Mouse (Mus musculus) forebrain, embryonic 15.5 days (tissue): ENCODE data around the gene Mtif3. TPM values are rescaled to one million over a fixed set of nuclear protein-coding genes. Genes with fewer than 3 reads are reported as not detected.
"Not testable (repeated sequence)": the region's sequence is repeated elsewhere in the genome, so short reads cannot be mapped to it uniquely, and the experiment has no call there.

Source experiments
- ATAC-seq: fragments of 200-750 bp; cut with Nextera tagmentation; replicated peaks from 2 replicates; pipeline ENCODE4 v1.8.0; 2017; ENCODE audit warnings: mild to moderate bottlenecking, moderate TSS enrichment, moderate library complexity
- H3K27ac ChIP-seq: fragments of 300-500 bp; sonication (generic); replicated peaks from 2 replicates; pipeline ENCODE4 v1.5.1; 2015; ENCODE audit warnings: mild to moderate bottlenecking, inconsistent platforms
- H3K27me3 ChIP-seq: fragments of 300-500 bp; sonication (generic); 2 replicates; pipeline ENCODE4 v1.6.1; 2015; ENCODE audit warnings: inconsistent platforms
- H3K36me3 ChIP-seq: fragments of 300-500 bp; sonication (generic); 2 replicates; pipeline ENCODE4 v1.6.1; 2015; ENCODE audit warnings: mild to moderate bottlenecking, inconsistent platforms
- H3K4me1 ChIP-seq: fragments of 300-500 bp; sonication (generic); 2 replicates; pipeline ENCODE4 v1.6.1; 2015; ENCODE audit warnings: inconsistent platforms
- H3K4me2 ChIP-seq: fragments of 300-500 bp; sonication (generic); replicated peaks from 2 replicates; pipeline ENCODE4 v1.6.1; 2015; ENCODE audit warnings: mild to moderate bottlenecking, inconsistent platforms
- H3K4me3 ChIP-seq: fragments of 300-500 bp; sonication (generic); 2 replicates; pipeline ENCODE4 v1.5.1; 2015; ENCODE audit warnings: mild to moderate bottlenecking, inconsistent platforms
- H3K9ac ChIP-seq: fragments of 300-500 bp; sonication (generic); replicated peaks from 2 replicates; pipeline ENCODE4 v1.6.1; 2015; ENCODE audit warnings: mild to moderate bottlenecking, inconsistent platforms
- H3K9me3 ChIP-seq: fragments of 300-500 bp; sonication (generic); 2 replicates; pipeline ENCODE4 v1.6.1; 2016; ENCODE audit warnings: inconsistent platforms
- WGBS: fragments of 180-500 bp; shearing (Covaris S2); methylation state at CpG from one replicate; pipeline ENCODE4 v1.1.7; 2015; ENCODE audit warnings: mixed read lengths; 5-methylcytosine and 5-hydroxymethylcytosine counted together
- polyA plus RNA-seq: library from polyadenylated mRNA; unstranded; fragments of >200 nt; fragmentation: Nextera tagmentation; extraction: Ambion mirVana; gene quantifications from 2 replicates; pipeline ENCODE4 v1.2.1, GENCODE M21; 2015

Gene Mtif3
- polyA plus RNA-seq, 1 experiment from 2014 or later: 28.7 TPM

DNA sequence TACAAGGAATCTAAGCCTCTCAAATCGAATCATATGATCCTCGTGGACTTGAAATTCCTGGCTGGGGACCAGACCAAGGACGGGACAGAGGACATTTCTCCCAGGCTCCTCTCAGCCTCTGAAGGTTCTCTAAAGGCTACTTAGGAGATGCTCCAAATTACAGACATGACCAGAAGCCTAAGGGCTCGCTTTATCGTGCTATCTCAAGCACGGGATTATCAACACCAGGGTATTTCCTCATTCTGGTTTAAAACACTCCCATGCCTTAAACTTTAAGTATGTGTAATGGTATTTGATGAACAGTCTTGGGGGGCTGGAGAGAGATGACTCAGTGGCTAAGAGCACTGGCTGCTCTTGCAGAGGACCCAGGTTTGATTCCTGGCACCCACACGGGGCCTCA is 32.2 kb downstream of the Mtif3 start:
- H3K4me2 ChIP-seq: no peak overlapping the region
- 0 out of 2 replicates have a peak, but pooled peaks cover 2% of the 10 kb centered on the region for H3K27me3 ChIP-seq
- no peak overlapping the region for H3K9ac ChIP-seq
- WGBS: 88% methylated on average over 7 of the region's 7 CpGs
- no peak overlapping the region for H3K27ac ChIP-seq
- H3K36me3 ChIP-seq: no peaks in the 10 kb centered on the region
- H3K9me3 ChIP-seq: no peaks in the 10 kb centered on the region
- H3K4me1 ChIP-seq: no peaks in the 10 kb centered on the region
- no peak overlapping the region for H3K4me3 ChIP-seq
- ATAC-seq: no peak

DNA sequence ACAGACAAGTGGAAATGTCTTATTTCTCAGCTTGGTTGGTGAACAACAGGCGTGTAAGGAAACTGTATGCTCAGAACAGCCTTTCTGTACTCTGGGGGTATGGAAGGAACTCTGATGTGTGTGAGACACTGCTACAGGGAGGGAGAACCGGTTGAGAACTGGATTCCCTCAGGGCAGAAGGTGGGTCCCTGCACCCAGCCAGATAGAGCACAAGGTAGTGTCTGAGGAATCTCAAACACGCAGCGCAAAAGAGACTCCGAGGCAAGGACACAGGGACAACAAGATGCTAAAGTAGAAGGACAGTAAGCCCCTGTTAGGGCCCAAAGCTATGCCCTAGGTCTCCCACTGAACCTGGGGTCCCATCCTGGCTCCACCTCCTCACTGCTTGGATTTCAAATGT is 36.9 kb downstream of the Mtif3 start:
- WGBS: 83% methylated on average over 5 of the region's 5 CpGs
- no peak for ATAC-seq
- Histone ChIP-seq H3K27me3 (no peaks in the 10 kb centered on the region), H3K4me3 (no peak overlapping the region), H3K4me2 (no peak overlapping the region), H3K27ac (no peak overlapping the region), H3K9me3 (no peaks in the 10 kb centered on the region), H3K4me1 (no peaks in the 10 kb centered on the region), H3K9ac (no peak overlapping the region), H3K36me3 (no peaks in the 10 kb centered on the region)

DNA sequence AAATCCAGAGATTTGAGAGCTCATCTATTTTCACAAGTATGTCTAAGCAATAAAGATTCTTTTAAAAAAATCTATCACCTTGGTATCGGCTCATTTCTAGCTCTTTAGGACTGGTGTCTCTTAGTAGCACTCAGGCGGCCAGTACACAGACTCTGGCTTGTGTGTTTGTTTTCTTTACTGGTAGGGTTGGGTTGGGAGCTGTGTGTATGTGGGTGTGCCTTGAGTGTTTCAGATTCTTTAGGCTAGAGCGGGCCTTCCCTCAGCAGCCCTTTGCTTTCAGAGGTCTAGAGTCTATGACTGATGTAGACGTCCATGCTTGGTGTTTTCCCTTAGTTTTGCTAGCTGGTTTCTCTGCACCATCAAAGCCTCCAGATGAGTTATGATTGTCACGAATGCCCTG is 40.1 kb downstream of the Mtif3 start:
- H3K4me3 ChIP-seq: no peak overlapping the region
- peaks cover 4% of the 10 kb centered on the region; the same call in 1 of the 2 replicates for H3K27me3 ChIP-seq
- H3K27ac ChIP-seq: no peak overlapping the region
- 87% methylated on average over 5 of the region's 5 CpGs for WGBS
- no peak for ATAC-seq
- no peak overlapping the region for H3K9ac ChIP-seq
- H3K9me3 ChIP-seq: no peaks in the 10 kb centered on the region
- H3K4me1 ChIP-seq: peaks cover 13% of the 10 kb centered on the region
- H3K36me3 ChIP-seq: no peaks in the 10 kb centered on the region
- H3K4me2 ChIP-seq: no peak overlapping the region

DNA sequence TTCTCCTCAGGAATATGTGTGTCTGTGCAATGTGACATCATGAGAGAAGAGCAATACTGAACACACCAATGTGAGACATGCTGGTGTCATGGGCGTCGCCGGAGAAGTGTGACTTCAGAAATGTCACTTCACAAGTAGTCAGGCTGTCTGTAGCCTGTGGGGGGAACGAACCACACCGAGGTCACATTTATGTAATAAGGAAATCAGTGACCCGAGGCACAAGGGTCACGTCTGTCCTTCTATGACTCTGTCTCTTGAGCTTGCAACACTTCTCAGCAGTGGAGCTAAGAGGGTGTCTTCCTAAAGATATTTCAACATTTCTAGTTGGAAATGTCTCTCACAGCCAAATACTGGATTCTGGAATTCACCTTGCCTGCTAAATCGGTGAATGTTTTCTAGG is 42.4 kb downstream of the Mtif3 start:
- no peak overlapping the region for H3K27ac ChIP-seq
- H3K9ac ChIP-seq: no peak overlapping the region
- H3K4me1 ChIP-seq: peaks cover 13% of the 10 kb centered on the region
- no peak for ATAC-seq
- H3K36me3 ChIP-seq: no peaks in the 10 kb centered on the region
- H3K27me3 ChIP-seq: peaks cover 6% of the 10 kb centered on the region; the same call in 1 of the 2 replicates
- no peaks in the 10 kb centered on the region for H3K9me3 ChIP-seq
- 70% methylated on average over 8 of the region's 8 CpGs for WGBS
- peak overlapping the region; percentile 47; the same call in 1 of the 2 replicates for H3K4me2 ChIP-seq
- peak overlapping the region; percentile 32; the same call in 1 of the 2 replicates for H3K4me3 ChIP-seq

DNA sequence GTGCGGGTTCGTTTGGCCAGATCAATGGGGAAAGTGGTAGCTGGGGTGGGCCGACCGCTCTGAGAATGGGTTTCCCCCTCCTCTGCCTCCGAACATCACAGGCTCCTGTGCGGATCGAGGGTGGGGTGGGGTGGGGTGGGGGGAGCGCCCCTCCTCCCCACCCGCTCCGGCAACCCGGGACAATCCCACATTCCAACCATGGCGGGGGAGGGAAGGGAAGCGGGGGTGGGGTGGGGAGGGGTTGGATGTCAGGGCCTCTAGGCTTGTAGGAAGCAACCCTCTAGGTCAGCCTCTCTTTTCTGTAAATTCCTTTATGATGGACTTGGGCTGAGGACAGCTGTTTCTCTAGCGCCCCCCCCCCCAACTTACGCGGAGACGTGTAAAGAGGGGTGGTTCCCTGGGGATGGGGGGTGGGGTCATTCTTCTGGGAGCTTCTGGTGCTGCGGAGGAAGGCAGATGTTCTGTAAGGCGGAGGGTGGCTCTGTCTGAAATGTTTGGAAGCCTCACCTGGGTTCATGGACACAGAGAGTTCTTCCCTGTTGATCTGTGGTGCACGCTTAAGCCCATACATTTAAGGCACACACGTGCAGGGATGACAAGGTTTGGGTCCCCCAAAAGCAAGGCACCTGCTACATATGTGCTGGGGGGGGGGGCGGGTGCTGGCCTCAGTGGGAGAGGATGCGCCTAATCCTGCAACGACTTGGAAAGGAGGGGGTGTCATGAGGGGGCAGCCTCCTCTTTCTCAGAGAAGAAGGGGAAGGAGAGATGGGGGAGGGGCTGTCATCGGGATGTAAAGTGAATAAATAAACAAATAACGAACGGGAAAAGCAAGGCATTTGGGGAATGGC is 43.1 kb downstream of the Mtif3 start:
- H3K4me3 ChIP-seq: peak overlapping the region; percentile 32
- peak overlapping the region; percentile 32; the same call in 1 of the 2 replicates for H3K9ac ChIP-seq
- H3K36me3 ChIP-seq: no peaks in the 10 kb centered on the region
- H3K4me1 ChIP-seq: peaks cover 13% of the 10 kb centered on the region
- H3K27ac ChIP-seq: no peak overlapping the region
- no peaks in the 10 kb centered on the region for H3K9me3 ChIP-seq
- peaks cover 10% of the 10 kb centered on the region for H3K27me3 ChIP-seq
- ATAC-seq: peak; percentile 32; the same call in 1 of the 2 replicates
- peak overlapping the region; percentile 47 for H3K4me2 ChIP-seq
- WGBS: 7% methylated on average over 24 of the region's 27 CpGs

DNA sequence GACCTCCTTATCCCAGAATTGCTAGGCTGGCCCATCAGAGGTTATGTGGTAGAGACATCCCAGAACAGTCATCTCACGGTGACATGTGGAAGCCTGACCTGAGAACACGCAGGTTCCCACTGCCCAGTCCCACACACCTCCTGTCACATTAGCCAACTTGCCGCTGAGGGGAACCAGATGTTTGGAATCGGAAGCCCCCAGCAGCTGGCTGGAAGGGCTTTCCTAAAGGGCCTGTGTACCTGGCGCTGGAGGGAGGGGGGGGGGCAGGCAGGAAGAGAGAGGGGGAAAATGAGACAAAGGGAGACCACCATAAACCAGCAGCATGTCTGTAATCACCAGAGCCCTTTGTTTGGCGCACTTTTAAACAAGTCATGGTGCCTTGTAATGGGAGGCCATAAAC is 43.7 kb downstream of the Mtif3 start:
- Histone ChIP-seq H3K27ac (no peak overlapping the region), H3K9me3 (no peaks in the 10 kb centered on the region), H3K36me3 (no peaks in the 10 kb centered on the region), H3K4me1 (peaks cover 13% of the 10 kb centered on the region), H3K27me3 (peaks cover 10% of the 10 kb centered on the region), H3K4me2 (peak overlapping the region; percentile 47), H3K4me3 (peak overlapping the region; percentile 32), H3K9ac (peak overlapping the region; percentile 32; the same call in 1 of the 2 replicates)
- WGBS: 28% methylated on average over 6 of the region's 6 CpGs
- ATAC-seq: no peak

DNA sequence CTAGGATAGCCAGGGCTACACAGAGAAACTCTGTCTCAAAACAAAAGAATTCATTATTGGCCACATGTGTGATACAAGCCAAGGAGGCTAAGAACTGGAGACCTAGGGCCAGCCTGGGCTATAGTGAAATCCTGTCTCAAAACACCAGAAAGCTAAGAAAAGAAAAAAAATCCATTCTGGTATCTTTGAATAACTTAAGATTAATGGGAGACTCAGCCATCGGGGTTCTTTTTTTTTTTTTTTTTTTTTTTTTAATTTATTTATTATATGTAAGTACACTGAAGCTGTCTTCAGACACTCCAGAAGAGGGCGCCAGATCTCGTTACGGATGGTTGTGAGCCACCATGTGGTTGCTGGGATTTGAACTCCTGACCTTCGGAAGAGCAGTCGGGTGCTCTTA is 46.2 kb downstream of the Mtif3 start:
- H3K27ac ChIP-seq, H3K36me3 ChIP-seq, H3K9ac ChIP-seq, ATAC-seq, H3K4me2 ChIP-seq, H3K4me3 ChIP-seq, H3K27me3 ChIP-seq, H3K9me3 ChIP-seq: not testable (repeated sequence)
- 84% methylated on average over 6 of the region's 6 CpGs for WGBS
- H3K4me1 ChIP-seq: peaks cover 13% of the 10 kb centered on the region

DNA sequence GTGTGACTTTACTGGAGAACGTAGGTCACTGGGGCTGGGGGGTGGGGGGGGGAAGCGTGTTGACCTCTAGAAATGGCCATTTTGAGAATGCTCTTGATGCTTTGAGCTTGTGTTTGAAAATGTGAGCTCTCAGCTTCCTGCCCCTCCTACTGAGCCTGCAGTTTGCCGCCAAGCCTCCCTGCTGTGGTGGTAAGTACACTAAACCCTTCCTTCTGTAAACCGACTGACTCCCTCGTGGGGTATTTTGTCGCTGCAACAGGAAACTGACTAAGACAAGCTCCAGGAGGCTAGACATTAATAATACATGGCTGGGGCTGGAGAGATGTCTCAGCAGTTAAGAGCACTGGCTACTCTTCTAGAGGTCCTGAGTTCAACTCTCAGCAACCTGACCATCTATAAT is 46.8 kb downstream of the Mtif3 start:
- Histone ChIP-seq H3K4me1 (peaks cover 13% of the 10 kb centered on the region), H3K9ac (no peak overlapping the region), H3K4me3 (no peak overlapping the region), H3K36me3 (no peaks in the 10 kb centered on the region), H3K27me3 (peaks cover 10% of the 10 kb centered on the region), H3K9me3 (no peaks in the 10 kb centered on the region), H3K27ac (no peak overlapping the region), H3K4me2 (no peak overlapping the region)
- WGBS: 37% methylated on average over 6 of the region's 6 CpGs
- ATAC-seq: no peak

DNA sequence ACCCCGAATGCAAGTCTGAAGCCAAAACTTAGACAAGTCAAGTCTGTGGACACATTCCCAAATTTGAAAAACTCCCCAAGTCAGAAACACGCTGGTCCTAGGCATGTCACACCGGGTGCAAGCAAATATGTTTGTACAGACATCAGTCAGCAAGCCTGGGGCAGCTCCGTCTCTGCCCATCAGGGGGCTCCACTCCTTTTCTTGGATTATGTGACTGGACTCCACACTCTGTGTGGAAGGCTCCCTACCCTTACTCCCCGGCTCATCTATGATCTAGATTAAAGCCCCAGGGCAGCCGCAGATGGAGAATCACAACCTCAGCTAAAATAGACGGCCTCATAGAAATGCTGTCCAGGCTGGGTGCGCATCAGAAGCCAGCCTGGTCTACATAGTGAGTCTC is 47.3 kb downstream of the Mtif3 start:
- Histone ChIP-seq H3K4me2 (no peak overlapping the region), H3K27me3 (peaks cover 10% of the 10 kb centered on the region), H3K27ac (no peak overlapping the region), H3K36me3 (no peaks in the 10 kb centered on the region), H3K9me3 (no peaks in the 10 kb centered on the region), H3K9ac (no peak overlapping the region), H3K4me1 (peaks cover 13% of the 10 kb centered on the region), H3K4me3 (no peak overlapping the region)
- no peak for ATAC-seq
- WGBS: 75% methylated on average over 8 of the region's 8 CpGs

DNA sequence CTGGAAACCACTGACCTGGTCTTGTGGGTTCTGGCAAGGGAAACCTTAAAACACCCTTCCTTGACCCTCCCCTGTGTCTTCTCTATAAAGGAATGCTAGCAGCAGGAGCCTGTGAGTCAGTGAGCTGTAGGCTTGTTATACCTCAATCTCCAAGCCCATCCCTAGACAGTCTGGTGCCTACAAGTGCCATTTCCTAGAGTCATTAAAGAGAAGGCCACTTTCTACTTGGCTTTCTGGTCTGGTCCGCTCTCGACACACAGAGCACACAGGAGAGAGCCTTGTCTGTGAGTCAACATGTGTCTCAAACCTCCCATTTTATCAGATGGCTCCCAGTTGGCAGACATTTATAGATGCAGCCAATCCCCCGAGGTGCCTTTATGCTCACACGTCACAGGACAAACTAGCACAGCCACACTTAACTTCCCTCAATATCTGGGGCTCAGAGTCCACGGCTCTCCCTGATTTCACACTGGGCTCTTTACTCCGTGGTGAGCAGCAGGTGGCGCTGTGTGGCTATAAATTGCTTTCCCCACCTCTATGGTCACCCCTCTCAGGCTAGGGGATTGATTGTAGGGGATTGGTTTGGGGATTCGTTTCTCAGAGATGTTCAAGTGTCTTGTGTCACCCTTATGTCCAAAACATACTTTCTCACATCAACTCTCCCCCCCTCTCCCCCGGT is 49.4 kb downstream of the Mtif3 start:
- no peaks in the 10 kb centered on the region for H3K4me1 ChIP-seq
- no peak overlapping the region for H3K4me3 ChIP-seq
- H3K36me3 ChIP-seq: no peaks in the 10 kb centered on the region
- H3K27ac ChIP-seq: no peak overlapping the region
- WGBS: 26% methylated on average over 9 of the region's 9 CpGs
- H3K9me3 ChIP-seq: no peaks in the 10 kb centered on the region
- peak; percentile 53; the same call in 1 of the 2 replicates for ATAC-seq
- H3K27me3 ChIP-seq: peaks cover 9% of the 10 kb centered on the region
- no peak overlapping the region for H3K4me2 ChIP-seq
- H3K9ac ChIP-seq: no peak overlapping the region

DNA sequence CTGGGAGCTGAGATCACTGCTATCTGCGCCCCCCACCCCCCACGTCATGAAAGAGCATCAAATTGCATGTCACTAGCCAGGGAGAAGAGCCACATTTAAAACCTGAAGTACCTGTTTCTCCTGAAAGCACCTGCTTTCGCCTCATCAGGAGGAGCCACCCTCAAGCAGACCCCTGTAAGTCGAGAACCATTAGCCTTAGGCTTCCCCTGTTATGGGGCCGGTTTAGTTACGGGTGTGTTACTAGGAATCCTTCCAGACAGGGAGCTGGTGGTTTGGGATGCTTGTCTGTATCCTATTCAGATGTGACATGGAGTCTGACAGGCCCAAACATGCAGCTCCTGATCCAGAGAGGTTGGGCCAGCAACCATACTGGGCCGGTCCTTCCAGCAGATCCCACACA is 50.2 kb downstream of the Mtif3 start:
- Histone ChIP-seq H3K36me3 (no peaks in the 10 kb centered on the region), H3K27me3 (peaks cover 9% of the 10 kb centered on the region), H3K27ac (no peak overlapping the region), H3K4me1 (no peaks in the 10 kb centered on the region), H3K9ac (no peak overlapping the region), H3K9me3 (no peaks in the 10 kb centered on the region), H3K4me2 (no peak overlapping the region), H3K4me3 (no peak overlapping the region)
- ATAC-seq: no peak
- 79% methylated on average over 7 of the region's 7 CpGs for WGBS

DNA sequence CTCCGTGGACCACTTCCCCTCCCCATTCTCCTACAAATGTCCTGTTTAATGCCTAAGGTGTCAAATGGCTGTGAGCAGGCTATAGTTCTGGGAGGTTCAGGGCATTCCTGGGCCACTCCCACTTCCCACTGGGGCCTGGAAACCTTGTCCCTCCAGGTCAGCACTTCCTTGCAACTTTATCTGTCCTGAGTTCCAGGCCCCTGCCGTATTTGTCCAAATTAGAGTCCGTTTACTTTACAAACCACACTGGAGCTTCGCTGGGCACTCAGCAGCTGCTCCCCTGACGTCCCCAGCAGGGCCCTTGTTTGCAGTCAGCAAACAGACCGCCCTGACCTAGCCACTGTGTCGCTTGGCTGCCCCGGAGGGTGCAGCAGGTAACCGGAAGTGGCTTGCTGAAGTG is 51.4 kb downstream of the Mtif3 start:
- WGBS: 28% methylated on average over 9 of the region's 9 CpGs
- Histone ChIP-seq H3K9ac (no peak overlapping the region), H3K9me3 (no peaks in the 10 kb centered on the region), H3K27ac (no peak overlapping the region), H3K27me3 (peaks cover 16% of the 10 kb centered on the region), H3K4me1 (no peaks in the 10 kb centered on the region), H3K4me3 (no peak overlapping the region), H3K36me3 (no peaks in the 10 kb centered on the region), H3K4me2 (no peak overlapping the region)
- no peak for ATAC-seq
